Mouse (Mus musculus): ENCODE results near the gene Oas2. TPM values are rescaled to one million over a fixed set of nuclear protein-coding genes. Genes with fewer than 3 reads are reported as not detected.
A peak's percentile ranks its signal among the peaks of the same experiment; 100 is the strongest.

Oas2 gene
- polyA plus RNA-seq, 1 experiment from 2014 or later, result 0.10 TPM

DNA sequence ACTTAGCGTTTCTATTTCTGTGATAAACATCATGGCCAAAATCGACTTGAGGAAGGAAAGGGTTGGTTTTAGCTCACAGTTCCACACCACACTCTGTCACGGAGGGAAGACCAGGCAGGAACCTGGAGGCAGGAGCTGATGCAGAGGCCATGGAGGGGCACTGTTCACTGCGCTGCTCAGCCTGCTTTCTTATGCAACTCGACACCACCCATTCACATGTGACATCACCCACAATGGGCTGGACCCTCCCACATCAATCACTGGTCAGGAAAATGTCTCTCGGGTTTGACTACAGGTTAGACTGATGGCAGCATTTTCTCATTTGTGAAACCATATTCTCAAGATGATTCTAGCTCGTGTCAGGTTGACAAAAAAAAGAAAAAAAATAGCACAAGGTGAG lies 28.6 kb downstream of the Oas2 start:
- no peak for ATAC-seq (ENCODE audit: low FRiP score)
- Histone ChIP-seq H3K27me3 (peaks cover 9% of the 10 kb centered on the region; the same call in 1 of the 2 replicates), H3K27ac (no peak overlapping the region), H3K4me2 (no peak overlapping the region), H3K9ac (no peak overlapping the region), H3K36me3 (replicated peaks) (no peaks in the 10 kb centered on the region), H3K4me1 (peaks cover 4% of the 10 kb centered on the region; the same call in 1 of the 2 replicates), H3K9me3 (no peaks in the 10 kb centered on the region), H3K4me3 (replicated peaks) (no peak overlapping the region)
- 61% methylated on average over 7 of the region's 7 CpGs for WGBS

DNA sequence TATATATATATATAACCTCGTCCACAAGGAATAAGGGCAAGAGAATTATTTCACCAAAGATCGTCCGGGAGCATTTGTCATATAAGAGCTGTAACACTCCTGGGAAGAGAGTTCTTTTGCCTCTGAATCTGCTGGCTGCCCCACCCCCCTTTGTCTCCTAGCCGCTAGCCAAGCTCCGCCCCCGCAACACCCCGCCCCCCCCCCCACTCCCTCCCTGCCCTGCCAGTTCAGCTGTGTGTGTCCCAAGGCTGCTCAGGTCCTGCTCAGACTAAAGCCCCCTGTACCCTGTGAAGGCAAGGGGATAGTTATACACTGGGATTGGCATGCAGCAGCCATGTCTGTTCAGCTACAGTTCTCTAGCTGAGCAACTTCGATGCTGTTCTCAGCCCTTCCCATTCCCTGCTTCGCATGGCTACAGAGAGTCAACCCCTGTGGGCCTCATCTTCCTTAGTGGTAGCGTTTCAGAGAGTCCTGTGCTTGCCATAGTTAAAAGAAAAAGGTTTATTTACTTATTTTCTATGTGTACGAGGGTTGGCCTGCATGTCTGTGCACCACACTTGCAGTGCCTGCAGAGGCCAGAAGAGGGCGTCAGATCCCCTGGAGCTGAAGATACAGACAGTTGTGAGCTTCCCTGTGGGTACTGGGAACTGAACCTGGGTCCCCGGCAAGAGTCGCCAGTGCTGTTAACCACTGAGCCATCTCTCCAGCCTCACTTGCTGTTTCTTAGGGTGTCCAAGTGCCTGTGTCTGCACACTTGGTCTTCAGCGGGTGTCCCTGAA lies 30.9 kb downstream of the Oas2 start:
- no peak for ATAC-seq (ENCODE audit: low FRiP score)
- peaks cover 4% of the 10 kb centered on the region; the same call in 1 of the 2 replicates for H3K4me1 ChIP-seq
- no peak overlapping the region for H3K27ac ChIP-seq
- H3K9ac ChIP-seq, result no peak overlapping the region
- H3K27me3 ChIP-seq, result peaks cover 31% of the 10 kb centered on the region
- H3K36me3 ChIP-seq (replicated peaks), result no peaks in the 10 kb centered on the region
- no peaks in the 10 kb centered on the region for H3K9me3 ChIP-seq
- 68% methylated on average over 12 of the region's 15 CpGs for WGBS
- no peak overlapping the region for H3K4me2 ChIP-seq
- H3K4me3 ChIP-seq (replicated peaks), result no peak overlapping the region

DNA sequence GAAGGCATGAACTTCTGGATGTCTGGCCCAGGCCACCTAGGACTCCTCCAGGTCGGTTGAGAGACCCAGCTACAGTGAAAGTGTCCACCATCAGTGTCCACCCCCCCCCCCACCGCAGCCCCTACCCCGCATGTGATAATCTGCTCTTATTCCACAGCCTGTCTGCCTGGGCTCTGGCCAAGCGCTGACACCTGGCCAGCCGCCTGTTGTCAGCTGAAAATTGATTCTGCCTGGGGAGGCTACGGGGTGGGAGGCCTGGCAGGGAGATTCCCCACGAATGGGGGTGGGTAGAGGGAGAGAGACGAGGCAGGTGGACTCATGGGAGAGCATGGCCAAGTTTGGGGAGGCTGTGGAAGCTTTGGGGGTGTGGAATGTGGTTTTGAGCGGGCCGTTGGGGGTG lies 32.5 kb downstream of the Oas2 start:
- H3K27ac ChIP-seq, result no peak overlapping the region
- no peak for ATAC-seq (ENCODE audit: low FRiP score)
- H3K4me1 ChIP-seq, result peaks cover 4% of the 10 kb centered on the region; the same call in 1 of the 2 replicates
- H3K9me3 ChIP-seq, result no peaks in the 10 kb centered on the region
- no peak overlapping the region for H3K4me2 ChIP-seq
- WGBS, result 79% methylated on average over 10 of the region's 10 CpGs
- H3K9ac ChIP-seq, result no peak overlapping the region
- H3K27me3 ChIP-seq, result peaks cover 47% of the 10 kb centered on the region
- no peak overlapping the region for H3K4me3 ChIP-seq (replicated peaks)
- no peaks in the 10 kb centered on the region for H3K36me3 ChIP-seq (replicated peaks)

DNA sequence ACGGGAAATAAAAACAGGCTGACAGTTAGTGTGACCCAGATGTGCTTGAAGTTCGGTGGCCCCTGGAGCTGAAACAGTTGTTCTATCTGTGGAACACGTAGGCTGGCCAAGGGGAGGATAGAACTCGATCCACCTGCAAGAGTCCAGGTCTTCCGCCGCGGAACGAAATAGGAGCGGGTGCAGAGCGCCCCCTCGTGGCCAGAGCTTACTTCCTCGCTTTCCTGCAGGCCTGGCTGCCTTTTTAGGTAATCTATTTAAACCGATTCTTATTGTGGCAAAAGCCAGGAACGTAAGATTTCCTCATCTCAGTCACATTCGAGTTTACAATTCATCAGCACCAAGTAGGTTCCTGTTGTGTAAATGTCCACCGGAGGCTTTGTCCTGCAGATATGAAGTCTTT lies 35.3 kb downstream of the Oas2 start:
- Histone ChIP-seq H3K4me3 (replicated peaks) (no peak overlapping the region), H3K9ac (no peak overlapping the region), H3K27ac (no peak overlapping the region), H3K4me2 (0 out of 2 replicates have a peak overlapping the region, but pooled peaks have one; percentile 6), H3K27me3 (peaks cover 75% of the 10 kb centered on the region), H3K36me3 (replicated peaks) (no peaks in the 10 kb centered on the region), H3K4me1 (peaks cover 25% of the 10 kb centered on the region), H3K9me3 (no peaks in the 10 kb centered on the region)
- WGBS, result 3% methylated on average over 16 of the region's 16 CpGs
- ATAC-seq (ENCODE audit: low FRiP score), result no peak

DNA sequence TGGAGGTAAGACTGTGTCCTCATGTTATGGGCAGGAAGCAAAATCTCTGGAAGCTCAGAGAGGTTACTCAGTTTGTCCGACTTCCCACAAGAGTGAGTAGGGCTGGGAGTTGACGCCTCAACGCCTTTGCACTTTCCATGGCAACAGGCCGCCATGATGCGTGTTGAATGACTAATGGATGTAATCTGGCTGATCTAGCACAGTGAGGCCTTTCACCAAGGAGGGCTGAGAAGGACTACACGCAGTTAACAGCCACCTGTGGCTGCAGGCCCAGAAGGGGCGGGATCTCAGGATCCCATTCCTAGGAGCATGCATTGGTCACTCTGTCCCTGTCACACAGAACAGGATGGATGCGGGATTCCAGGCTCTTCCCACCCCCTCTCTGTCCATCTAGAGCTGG lies 36.9 kb downstream of the Oas2 start:
- ATAC-seq (ENCODE audit: low FRiP score), result no peak
- Histone ChIP-seq H3K27me3 (peaks cover 91% of the 10 kb centered on the region), H3K27ac (no peak overlapping the region), H3K36me3 (replicated peaks) (no peaks in the 10 kb centered on the region), H3K4me1 (peaks cover 23% of the 10 kb centered on the region), H3K9ac (no peak overlapping the region), H3K4me2 (no peak overlapping the region), H3K9me3 (no peaks in the 10 kb centered on the region), H3K4me3 (replicated peaks) (no peak overlapping the region)
- 75% methylated on average over 8 of the region's 8 CpGs for WGBS

DNA sequence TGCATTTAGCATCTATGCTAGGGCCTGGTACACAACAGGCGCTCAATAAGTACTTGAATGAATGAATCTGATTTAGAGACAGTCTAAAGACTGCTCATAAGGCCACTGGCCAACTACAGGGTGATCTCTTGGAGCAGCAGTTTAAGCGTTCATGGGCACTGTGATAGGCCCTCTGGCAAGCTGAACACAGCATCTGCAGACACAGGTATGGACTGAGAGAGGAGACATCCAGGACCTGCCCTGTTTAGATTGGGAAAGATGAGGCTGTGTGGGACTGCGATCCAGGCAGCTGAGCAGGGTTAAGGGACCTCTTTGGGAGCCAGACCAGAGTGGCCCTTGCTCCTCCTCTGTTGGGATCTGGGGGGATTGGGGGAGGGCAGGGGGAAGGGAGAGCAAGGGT lies 37.8 kb downstream of the Oas2 start, which contains the start of gene Dtx1:
TSS of gene Dtx1 (minus strand) at position 101 of the 400 bp plus-strand sequence.
- no peak for ATAC-seq (ENCODE audit: low FRiP score)
- Histone ChIP-seq H3K27ac (peak within 1 kb of the TSS; percentile 43), H3K9ac (peak within 1 kb of the TSS; percentile 66), H3K4me3 (replicated peaks) (peak within 1 kb of the TSS; percentile 64), H3K4me1 (peaks cover 27% of the 10 kb centered on the region), H3K4me2 (peak within 1 kb of the TSS; percentile 91), H3K27me3 (peaks cover 91% of the 10 kb centered on the region), H3K36me3 (replicated peaks) (no peaks in the 10 kb centered on the region), H3K9me3 (no peaks in the 10 kb centered on the region)
- WGBS, result 26% methylated on average over 3 of the region's 3 CpGs

DNA sequence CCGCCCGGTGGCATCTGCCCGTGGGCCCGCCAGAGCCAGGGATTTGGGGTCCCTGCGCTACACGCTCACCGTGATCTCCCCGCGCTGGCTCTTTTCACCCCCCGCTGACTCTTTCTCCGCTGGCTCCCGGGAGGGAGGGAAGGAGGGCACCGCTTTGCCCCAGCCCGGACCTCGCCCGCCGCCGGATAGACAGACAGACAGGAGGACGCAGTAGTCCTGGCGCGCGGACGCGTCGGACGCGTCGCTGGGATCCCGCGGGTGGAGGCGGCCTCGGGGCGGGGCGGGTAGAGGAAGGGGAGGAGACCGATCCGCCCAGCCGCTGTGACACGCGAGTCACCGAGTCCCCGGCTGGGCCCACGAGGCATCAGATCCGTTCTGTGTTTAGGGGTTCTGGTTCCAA lies 38.2 kb downstream of the Oas2 start:
- peak; percentile 41; the same call in 1 of the 2 replicates for ATAC-seq (ENCODE audit: low FRiP score)
- WGBS, result 1% methylated on average over 43 of the region's 43 CpGs
- Histone ChIP-seq H3K36me3 (replicated peaks) (no peaks in the 10 kb centered on the region), H3K27me3 (peaks cover 90% of the 10 kb centered on the region), H3K4me1 (peaks cover 31% of the 10 kb centered on the region), H3K9ac (peak overlapping the region; percentile 66), H3K27ac (peak overlapping the region; percentile 43; the same call in 1 of the 2 replicates), H3K4me3 (replicated peaks) (peak overlapping the region; percentile 64), H3K9me3 (no peaks in the 10 kb centered on the region), H3K4me2 (peak overlapping the region; percentile 91)

DNA sequence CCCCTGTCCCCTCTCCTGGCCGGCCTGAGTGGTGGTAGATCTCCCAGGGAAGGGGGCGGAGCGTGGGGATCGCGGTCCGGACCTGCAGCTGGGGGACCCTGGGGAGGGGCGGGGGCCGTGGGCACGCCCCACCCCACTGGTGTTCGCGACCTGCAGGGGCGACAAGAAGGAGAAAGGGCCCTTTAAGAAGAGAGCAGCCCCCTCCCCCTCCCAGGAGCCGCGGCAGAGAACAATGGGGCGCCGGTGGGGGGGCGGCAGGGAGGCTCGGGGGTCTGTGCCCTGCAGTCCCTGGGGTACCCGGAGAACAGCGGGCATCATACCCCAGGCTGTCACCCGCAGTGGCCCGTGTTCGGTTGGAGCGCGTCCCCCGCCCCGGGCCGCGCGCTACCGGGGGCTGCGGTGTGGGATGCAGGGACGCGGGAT lies 38.8 kb downstream of the Oas2 start:
- Histone ChIP-seq H3K4me1 (peaks cover 34% of the 10 kb centered on the region), H3K27ac (peak overlapping the region; percentile 43), H3K4me3 (replicated peaks) (peak overlapping the region; percentile 64), H3K9me3 (no peaks in the 10 kb centered on the region), H3K4me2 (peak overlapping the region; percentile 91), H3K9ac (peak overlapping the region; percentile 66), H3K36me3 (replicated peaks) (no peaks in the 10 kb centered on the region), H3K27me3 (peaks cover 86% of the 10 kb centered on the region)
- ATAC-seq (ENCODE audit: low FRiP score), result peak; percentile 43
- under 1% methylated on average over 31 of the region's 34 CpGs for WGBS

DNA sequence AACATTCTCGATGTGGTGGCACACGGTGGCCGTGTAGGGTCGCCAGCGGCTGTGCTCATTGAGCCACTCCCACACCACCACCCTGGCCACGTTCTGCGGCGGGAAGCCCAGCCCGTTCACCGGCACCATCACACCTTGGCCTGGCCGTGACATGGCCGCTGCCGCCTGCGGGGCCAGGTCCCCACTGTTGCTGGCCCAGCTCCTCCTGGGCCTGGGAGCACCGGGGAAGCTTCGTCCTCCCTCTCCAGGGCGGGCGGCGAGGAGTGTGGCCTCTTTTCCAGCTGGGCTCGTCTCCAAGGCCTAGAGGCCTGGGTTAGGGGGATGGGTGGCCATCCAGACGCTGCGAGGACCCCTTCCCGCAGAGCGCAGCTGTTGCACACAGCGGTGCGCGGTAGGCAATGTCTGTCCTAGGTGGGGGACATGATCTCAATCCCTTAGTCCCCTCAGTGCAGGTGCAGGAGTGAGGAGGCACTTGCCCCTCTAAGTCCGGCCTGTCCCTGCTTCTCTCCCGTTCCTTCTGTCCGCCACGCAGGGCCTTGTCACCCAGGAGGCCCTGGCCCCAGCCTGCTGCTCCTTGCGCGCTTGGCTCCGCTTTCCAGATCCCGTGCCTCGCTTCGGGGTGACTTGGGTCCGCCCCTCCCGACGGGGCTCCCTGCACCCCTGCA lies 39.4 kb downstream of the Oas2 start:
- Histone ChIP-seq H3K36me3 (replicated peaks) (no peaks in the 10 kb centered on the region), H3K4me2 (peak overlapping the region; percentile 91), H3K4me1 (peaks cover 34% of the 10 kb centered on the region), H3K4me3 (replicated peaks) (peak overlapping the region; percentile 64), H3K9ac (peak overlapping the region; percentile 66), H3K27ac (peak overlapping the region; percentile 43), H3K27me3 (peaks cover 84% of the 10 kb centered on the region), H3K9me3 (no peaks in the 10 kb centered on the region)
- ATAC-seq (ENCODE audit: low FRiP score), result peak; percentile 10; the same call in 1 of the 2 replicates
- WGBS, result 1% methylated on average over 40 of the region's 40 CpGs

DNA sequence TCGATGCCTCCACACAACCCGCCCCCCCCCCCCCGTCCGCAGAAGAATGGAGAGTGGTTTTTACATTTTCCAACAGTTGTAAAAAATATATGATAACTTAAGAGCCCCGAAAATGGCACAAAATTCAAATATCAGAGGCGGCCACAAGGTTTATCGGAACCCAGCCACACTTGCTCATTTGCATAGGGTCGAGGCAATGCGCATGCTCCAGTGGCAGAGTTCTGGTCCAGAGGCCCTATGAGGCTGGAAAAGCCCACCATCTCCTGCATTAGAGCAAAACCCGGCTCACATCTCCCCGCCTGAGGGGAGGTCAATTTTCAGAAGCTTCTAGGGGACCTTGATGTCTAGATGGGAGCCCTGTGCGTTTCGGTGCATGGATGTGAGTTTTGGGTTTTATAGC lies 42.7 kb downstream of the Oas2 start:
- H3K9me3 ChIP-seq, result no peaks in the 10 kb centered on the region
- ATAC-seq (ENCODE audit: low FRiP score), result no peak
- H3K27me3 ChIP-seq, result peaks cover 56% of the 10 kb centered on the region
- peak overlapping the region; percentile 27 for H3K4me3 ChIP-seq (replicated peaks)
- H3K36me3 ChIP-seq (replicated peaks), result no peaks in the 10 kb centered on the region
- H3K4me1 ChIP-seq, result peaks cover 44% of the 10 kb centered on the region
- peak overlapping the region; percentile 49 for H3K9ac ChIP-seq
- 32% methylated on average over 13 of the region's 13 CpGs for WGBS
- peak overlapping the region; percentile 54 for H3K4me2 ChIP-seq
- no peak overlapping the region for H3K27ac ChIP-seq

DNA sequence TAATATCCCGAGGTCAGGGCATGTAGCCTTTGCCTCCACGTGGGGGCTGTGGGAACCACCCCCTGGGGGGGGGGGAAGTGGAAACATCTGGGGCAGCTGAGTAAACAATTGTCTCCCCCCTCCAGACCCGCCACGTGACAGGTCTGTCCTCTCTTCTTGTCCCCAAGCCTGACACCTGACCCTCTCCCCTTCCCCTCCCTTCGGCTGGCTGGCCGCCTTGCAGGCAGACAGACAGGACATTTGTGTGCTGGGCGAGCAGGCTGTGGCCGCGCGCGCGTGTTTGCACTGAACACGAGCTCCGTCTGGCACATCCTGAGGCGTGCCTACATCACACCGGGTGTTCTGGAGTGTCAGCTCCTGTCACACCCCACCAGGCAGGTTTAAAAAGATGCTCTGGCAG lies 43.1 kb downstream of the Oas2 start:
- no peak for ATAC-seq (ENCODE audit: low FRiP score)
- H3K4me1 ChIP-seq, result peaks cover 40% of the 10 kb centered on the region

DNA sequence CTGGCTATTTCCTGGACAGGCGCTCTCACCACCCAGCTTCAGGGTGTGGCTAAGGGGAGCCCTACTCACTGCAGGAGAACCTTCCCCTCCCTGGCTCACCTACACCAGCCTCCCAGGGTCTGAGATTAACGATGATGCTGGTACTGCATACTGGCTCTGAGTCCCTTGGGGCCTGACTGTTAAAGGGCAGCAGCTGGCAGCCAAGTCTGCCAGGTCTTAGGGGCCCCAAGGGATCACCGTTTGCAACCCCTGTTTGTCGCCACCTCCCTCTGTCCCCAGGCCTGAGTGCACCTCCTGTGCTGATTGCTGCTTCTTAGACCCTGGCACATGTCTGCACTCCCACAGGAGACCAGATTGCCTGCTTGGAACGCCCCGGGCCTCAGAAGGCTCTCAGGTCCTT lies 45.2 kb downstream of the Oas2 start:
- Histone ChIP-seq H3K27ac (no peak overlapping the region), H3K36me3 (replicated peaks) (no peaks in the 10 kb centered on the region), H3K9me3 (no peaks in the 10 kb centered on the region), H3K9ac (no peak overlapping the region), H3K4me3 (replicated peaks) (no peak overlapping the region), H3K4me2 (no peak overlapping the region), H3K27me3 (peaks cover 47% of the 10 kb centered on the region), H3K4me1 (peaks cover 25% of the 10 kb centered on the region)
- ATAC-seq (ENCODE audit: low FRiP score), result no peak
- 56% methylated on average over 6 of the region's 6 CpGs for WGBS

More for the DNA sequence above, 43.1 kb downstream of the Oas2 start:
- Histone ChIP-seq H3K27me3 (peaks cover 52% of the 10 kb centered on the region), H3K27ac (0 out of 2 replicates have a peak overlapping the region, but pooled peaks have one; percentile 31), H3K4me3 (replicated peaks) (peak overlapping the region; percentile 27), H3K9me3 (no peaks in the 10 kb centered on the region), H3K9ac (peak overlapping the region; percentile 49), H3K4me2 (peak overlapping the region; percentile 54), H3K36me3 (replicated peaks) (no peaks in the 10 kb centered on the region)
- 5% methylated on average over 14 of the region's 16 CpGs for WGBS

All from forebrain, embryonic 12.5 days (tissue).